Mouse (Mus musculus) embryo, embryonic 11 days (tissue): Measurements from ENCODE around the gene Fzd10.

Experiments used
- DNase-seq: peaks from one replicate; pipeline ENCODE4 v3.0.0-alpha.2; 2015

Gene Fzd10

DNA sequence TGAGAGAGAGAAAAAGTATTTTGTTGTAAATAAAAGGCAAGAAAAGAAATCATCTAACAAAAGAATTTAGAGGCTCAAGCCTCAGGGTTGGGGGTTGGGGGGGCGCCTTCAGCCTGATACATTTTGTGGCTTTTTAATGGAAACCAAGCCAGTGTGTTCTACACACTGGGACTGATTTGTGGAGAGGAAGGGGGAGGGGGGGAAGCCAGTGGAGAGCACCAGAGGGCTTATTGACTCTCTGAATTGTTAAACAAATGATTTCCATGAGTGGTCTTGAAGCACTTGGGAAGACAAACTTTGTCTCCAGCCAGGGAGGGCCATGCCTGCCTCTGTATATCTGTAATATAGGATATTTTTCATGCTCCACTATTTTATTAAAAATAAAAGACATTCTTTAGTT is 3.0 kb downstream of the Fzd10 start:
- DNase-seq = peak; percentile 50

DNA sequence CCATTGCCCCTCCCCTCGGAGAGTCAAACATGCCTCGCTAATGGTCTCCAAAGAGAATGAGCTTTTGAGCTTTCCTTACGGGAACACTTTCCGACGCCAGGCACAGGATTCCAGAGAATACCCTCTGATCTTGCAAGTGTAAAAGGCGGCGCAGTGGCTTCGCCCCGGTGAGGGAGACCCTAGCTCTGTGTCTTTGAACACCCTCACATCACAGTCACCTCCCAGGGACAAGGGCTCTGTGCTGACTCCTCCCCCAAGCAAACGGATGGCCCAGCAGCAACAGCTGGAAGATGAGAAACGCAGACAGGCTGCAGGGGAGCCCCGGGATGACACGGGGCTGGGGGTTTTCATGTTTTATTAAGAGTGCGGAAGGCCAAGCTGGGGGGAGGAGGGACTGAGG is 6.0 kb downstream of the Fzd10 start:
- DNase-seq = peak; percentile 63

DNA sequence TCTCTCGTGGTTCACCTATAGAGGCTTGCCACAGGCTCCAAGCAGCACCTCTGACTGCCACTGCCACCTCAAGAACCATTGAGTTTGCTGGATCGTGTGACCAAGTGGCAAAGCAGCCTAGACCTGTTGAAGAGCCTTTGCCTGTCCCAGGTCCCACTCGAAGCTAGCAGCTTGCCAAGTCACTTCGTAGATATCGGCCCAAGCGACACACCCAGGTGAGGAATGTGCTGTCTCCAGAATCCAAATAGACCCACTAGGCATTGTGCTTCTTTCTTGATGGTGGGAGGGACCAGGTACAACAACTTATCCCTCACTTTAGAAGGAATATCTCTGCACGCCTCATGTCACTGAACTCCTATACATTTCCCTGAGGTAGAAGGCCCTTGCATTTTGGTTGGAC is 8.4 kb downstream of the Fzd10 start:
- no peak for DNase-seq

DNA sequence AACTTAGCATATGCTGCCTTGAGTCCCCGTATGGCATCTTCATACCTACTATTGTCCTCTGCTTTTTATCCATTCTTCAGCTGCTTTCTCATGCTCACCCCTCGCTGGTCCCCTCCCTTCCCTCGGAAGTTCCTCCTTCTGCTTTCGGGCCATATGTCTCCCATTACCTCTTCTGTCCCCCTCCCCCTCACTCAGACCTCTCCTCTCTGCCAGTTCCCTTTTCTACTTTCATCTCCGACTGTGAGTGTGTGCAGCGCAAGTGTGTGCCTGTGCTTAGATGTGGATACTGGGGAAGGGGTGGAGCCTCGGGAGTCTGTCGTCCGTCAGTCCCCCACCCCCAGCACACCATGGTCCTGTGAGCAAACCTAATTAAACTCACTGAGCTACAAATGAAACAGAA is 17.0 kb downstream of the Fzd10 start:
- DNase-seq = peak; percentile 76

DNA sequence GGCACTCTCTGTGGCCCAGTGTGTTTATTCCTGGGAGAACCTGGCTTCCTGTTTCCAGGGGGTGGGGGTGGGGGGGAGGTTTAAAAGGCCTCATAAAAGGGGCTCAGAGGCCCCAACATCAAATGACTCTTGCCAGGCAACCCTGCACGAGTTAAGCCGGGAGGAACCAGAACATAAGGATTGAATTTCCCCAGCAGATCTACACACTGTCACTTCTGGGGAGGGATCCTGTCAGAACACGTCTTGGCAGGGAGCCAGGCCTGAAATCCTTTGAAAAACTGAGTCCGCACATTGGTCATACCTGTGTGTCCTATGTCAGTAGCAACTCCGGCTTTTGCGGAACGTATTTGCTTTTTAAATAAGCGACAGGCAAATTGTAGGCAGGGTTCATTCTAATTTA is 19.3 kb downstream of the Fzd10 start:
- peak; percentile 69 for DNase-seq

DNA sequence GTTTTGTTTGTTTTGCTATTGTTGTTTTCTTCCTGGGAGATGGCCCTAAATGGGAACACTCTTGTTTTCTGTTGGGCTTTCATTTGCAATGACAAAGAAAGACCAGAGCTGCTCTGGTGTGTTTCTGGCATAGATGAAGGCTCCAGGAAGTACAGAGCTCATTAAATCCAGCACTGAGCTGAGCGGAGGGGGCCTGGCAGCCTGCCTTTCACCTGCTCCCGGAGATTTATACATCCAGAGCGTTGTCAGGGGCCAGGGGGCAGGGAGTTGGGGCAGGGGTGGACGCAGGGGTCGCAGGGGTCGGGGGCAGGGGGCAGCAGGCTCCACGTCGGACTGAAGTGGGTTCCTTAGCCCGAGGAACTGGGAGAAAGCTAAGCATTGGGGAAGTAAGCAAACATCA is 19.8 kb downstream of the Fzd10 start:
- DNase-seq = no peak

GRCm38 (mm10) chr5:128627763-128628162 is 27.1 kb downstream of the Fzd10 start:
- peak; percentile 59 for DNase-seq

- no peak for DNase-seq
Measured at GRCm38 (mm10) chr5:128636648-128637047, 36.0 kb downstream of the Fzd10 start.

DNA sequence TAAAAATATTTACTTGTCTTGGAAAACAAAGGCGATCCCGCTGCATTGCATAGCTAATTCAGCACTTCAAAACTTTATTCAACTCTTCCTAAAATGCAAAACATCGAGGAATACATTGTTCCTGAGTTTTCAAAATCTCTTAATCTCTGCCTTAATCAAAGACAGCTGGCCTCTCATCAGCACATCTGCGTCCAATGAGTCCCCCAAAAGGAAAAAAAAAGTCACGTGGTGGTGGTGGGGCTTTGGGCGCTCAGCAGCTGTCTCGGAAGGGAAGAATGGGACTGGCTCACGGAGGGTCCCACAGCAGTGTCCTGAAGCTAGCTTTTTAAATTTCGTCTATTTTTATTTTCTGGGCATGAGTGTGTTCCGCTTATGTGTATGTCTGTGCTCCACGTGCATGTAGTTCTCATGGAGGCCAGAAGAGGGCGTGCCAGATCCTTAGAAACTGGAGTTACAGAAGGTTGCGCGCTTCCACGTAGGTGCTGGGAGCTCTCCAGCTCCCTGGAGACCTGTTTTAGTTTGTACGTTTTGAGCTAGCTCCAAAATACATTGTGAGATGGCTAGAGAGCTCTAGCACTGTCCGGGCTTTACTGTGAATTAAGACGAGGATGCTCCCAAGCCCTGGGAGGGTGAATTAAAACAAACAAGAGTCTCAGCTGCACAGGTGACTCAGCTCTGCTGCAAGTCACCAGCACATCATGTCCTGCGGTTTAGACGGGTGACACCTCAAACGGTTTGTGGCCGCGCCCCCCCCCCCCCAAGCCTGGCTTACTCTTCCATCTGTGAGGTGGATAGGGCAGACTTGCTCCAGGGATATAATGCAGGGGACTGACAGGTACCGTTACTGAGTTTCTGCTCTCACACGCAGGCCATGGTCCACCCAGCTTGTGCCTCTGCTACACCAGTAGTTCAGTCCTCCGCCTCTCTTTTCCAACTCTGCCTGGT is 36.7 kb downstream of the Fzd10 start:
- peak; percentile 73 for DNase-seq

DNA sequence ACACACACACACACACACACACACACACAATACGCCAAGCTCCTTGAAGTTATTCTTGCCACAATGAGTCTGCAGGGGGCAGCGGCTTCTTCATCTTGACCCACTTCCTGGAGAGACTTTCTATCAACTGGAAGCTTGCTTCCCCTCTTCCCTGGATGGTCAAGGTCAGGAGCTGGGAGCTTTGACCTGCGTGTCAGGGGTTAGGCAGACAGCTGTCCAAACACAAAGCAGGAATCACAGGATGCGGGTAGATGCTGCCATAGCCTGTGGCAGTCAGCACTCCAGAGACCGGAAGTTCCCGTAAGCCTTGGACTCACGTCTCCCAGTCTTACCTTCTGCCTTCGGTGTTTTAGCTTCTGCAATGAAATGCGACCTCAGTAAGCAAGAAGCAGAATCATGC is 38.1 kb downstream of the Fzd10 start:
- DNase-seq = peak; percentile 57

GRCm38 (mm10) chr5:128643065-128643464 is 42.4 kb downstream of the Fzd10 start:
- no peak for DNase-seq

- DNase-seq = no peak
Measured at GRCm38 (mm10) chr5:128645720-128646119, 45.1 kb downstream of the Fzd10 start.

DNA sequence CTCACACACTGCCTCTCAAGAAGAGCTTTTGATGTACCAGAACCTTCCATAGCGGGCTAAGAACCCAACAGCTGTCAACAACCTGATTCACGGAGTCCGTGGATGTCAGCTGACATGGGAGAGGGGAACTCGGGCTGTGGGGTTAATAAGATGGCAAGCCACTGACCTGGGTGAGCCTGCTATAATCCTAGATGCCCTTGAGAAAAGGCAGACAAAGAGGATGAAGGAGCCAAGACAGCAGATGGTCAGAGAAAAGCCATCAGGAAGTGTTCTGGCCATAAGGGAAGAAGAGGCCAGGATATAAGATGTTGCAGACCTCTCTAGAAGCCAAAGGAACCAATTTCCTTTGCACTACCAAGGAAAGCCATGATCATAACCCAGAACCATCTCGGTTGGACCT is 45.6 kb downstream of the Fzd10 start:
- DNase-seq = no peak

- no peak for DNase-seq
Measured at GRCm38 (mm10) chr5:128647221-128647730, 46.6 kb downstream of the Fzd10 start.

DNA sequence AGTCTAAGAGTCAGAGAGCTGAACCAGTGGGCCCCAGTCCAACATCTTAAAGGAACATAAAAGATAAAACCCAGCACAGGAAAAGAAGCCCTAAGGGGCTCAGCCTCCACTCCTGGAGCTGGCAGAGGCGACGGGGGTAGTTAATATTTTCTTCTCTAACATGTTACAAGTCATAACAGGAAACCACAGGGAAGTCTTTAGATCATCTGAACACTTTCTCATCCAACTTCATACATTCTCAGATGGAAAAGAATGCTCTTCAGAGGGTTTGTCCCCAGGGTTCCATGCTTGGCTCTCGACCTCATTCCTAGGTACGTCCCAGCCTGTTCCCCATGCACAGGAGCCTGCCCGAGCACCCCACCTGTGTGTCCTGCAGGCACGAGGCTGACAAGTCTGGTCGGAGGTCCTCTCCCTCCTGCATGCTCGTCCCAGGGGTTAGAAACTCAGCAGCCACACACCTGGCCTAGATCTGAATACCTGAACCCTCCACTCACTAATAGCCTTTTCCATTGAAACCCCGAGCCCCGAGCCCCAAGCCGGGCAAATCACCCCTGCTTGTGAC is 48.8 kb downstream of the Fzd10 start:
- DNase-seq = no peak
